Mouse (Mus musculus): ENCODE measurements around the gene Tll2.
A peak's percentile ranks its signal among the peaks of the same experiment; 100 is the strongest.

Gene Tll2

GRCm38 (mm10) chr19:41154681-41155080 is 52.0 kb downstream of the Tll2 start:
- DNase-seq: no peak

- no peak for DNase-seq
These were observed 54.2 kb downstream of the Tll2 start for GRCm38 (mm10) chr19:41152462-41152861.

GRCm38 (mm10) chr19:41152016-41152370 is 54.6 kb downstream of the Tll2 start:
- DNase-seq: no peak

GRCm38 (mm10) chr19:41151321-41152015 is 55.2 kb downstream of the Tll2 start:
- DNase-seq: no peak

- no peak for DNase-seq
These were observed 65.7 kb downstream of the Tll2 start for GRCm38 (mm10) chr19:41140961-41141360.

- no peak for DNase-seq
These were observed 67.0 kb downstream of the Tll2 start for GRCm38 (mm10) chr19:41139629-41140028.

- DNase-seq: no peak
These were observed 83.6 kb downstream of the Tll2 start for GRCm38 (mm10) chr19:41123009-41123408.

- DNase-seq: no peak
These were observed 86.7 kb downstream of the Tll2 start for GRCm38 (mm10) chr19:41119924-41120323.

GRCm38 (mm10) chr19:41118346-41118745 is 88.3 kb downstream of the Tll2 start:
- DNase-seq: no peak

GRCm38 (mm10) chr19:41117334-41117733 is 89.3 kb downstream of the Tll2 start:
- DNase-seq: peak; percentile 58 to 63

- no peak for DNase-seq
These were observed 92.0 kb downstream of the Tll2 start for GRCm38 (mm10) chr19:41114611-41115010.

- no peak for DNase-seq
These were observed 92.6 kb downstream of the Tll2 start for GRCm38 (mm10) chr19:41113911-41114531.

GRCm38 (mm10) chr19:41112609-41113008 is 94.0 kb downstream of the Tll2 start:
- no peak for DNase-seq

- peak in 1 of 2 experiments; percentile 30 for DNase-seq
These were observed 96.6 kb downstream of the Tll2 start for GRCm38 (mm10) chr19:41109991-41110390.

- no peak for DNase-seq
These were observed 97.1 kb downstream of the Tll2 start for GRCm38 (mm10) chr19:41109496-41109895.

GRCm38 (mm10) chr19:41108666-41109065 is 98.0 kb downstream of the Tll2 start:
- no peak for DNase-seq

GRCm38 (mm10) chr19:41107530-41107929 is 99.1 kb downstream of the Tll2 start:
- no peak for DNase-seq

GRCm38 (mm10) chr19:41104922-41105321 is 101.7 kb downstream of the Tll2 start:
- no peak for DNase-seq

- DNase-seq: peak; percentile 93 to 97
These were observed 105.2 kb downstream of the Tll2 start for GRCm38 (mm10) chr19:41101390-41101789.

GRCm38 (mm10) chr19:41100863-41101262 is 105.8 kb downstream of the Tll2 start:
- peak; percentile 55 to 56 for DNase-seq

- DNase-seq: no peak
These were observed 109.6 kb downstream of the Tll2 start for GRCm38 (mm10) chr19:41097038-41097437.

GRCm38 (mm10) chr19:41091901-41092300 is 114.7 kb downstream of the Tll2 start:
- no peak for DNase-seq

GRCm38 (mm10) chr19:41089833-41090232 is 116.8 kb downstream of the Tll2 start:
- DNase-seq: peak; percentile 69 to 73

- no peak for DNase-seq
These were observed 118.1 kb downstream of the Tll2 start for GRCm38 (mm10) chr19:41088491-41088890.

- DNase-seq: no peak
These were observed 118.7 kb downstream of the Tll2 start for GRCm38 (mm10) chr19:41087901-41088300.
